Mouse (Mus musculus) retina, postnatal 7 days (tissue): ENCODE data around the gene Lekr1.

Experiments used
- DNase-seq: peaks from one replicate; pipeline ENCODE4 v3.0.0-alpha.2; 2012; ENCODE audit warnings: low read depth, low spot score

The Lekr1 gene

DNA sequence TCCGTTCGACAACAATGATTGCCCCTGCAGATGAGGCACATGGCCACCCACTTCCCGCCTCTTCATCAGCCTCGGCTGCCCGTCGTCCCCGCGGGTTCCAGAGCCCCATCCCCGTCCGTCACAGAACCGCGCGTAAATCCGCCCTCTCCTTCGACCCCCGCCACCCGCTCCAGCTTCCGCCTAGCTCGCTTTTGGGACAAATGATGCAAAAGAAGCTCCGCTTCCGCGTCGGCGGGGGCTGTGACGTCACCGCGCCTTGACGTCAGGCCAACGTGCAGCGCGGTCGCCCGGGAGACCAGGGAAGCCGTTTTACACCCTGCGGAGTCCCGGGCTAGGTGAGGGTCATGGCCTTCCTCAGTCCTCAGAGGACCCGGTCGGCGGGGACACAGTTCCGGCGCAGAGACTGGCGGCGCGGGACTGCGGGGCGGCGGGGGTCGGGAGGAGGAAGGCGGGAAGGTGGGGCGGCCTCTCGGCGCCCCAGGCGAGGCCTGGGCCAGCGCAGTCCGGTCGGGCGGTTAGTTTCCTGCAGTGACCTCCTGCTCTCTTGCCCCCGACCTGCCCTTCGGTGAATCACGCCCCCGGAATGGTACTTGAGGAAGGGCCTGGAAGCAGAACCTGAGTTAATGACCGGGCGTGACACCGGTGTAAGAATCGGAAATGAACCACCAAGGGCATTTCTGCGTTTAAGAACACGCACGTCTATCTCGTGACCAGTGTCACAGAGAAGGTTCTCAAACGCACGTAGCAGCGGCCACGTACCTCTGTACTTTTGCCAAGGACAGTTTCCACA, at the start of gene Lekr1:
Gene Lekr1, plus strand, starts transcription at position 252 of the 790 bp plus-strand sequence.
- DNase-seq = peak; percentile 58

DNA sequence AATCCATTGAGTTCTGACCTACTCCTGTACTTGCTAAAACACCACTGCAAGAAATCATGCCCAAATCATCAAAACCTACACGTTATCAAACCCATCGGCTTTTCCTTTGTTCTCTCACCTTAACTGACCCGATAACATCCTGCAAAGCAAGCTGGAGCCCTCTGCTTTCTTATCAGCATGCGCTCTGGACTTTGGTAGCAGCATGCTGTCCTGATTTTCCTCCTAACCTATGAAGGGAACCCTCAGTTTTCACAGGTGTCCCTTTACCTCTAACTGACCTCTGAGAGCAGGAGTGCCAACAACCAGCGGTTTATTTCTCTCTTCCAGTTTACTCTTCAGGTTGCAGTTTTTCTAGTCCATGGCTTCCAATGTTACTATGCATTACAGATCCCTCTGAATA, 48.5 kb upstream of the Lekr1 start:
- DNase-seq = no peak

DNA sequence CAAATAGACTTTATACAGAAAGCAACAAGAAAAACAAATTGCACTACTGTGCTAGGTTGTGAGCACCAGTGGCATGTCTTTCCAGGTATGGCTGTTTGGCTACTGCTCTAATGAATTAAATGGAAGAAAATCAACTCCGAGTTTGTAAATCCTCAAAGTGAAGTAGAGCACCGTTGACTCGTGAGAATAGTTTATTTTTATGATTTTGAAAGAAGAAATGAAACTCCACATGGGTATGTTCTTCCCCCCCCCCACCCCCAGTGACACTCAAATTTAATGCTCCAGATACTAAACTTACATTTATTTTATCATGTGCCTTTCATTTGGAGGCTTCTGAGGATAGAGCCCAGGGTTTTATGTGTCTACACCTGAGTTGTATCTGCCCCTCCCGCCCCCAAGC, 46.7 kb upstream of the Lekr1 start:
- no peak for DNase-seq

DNA sequence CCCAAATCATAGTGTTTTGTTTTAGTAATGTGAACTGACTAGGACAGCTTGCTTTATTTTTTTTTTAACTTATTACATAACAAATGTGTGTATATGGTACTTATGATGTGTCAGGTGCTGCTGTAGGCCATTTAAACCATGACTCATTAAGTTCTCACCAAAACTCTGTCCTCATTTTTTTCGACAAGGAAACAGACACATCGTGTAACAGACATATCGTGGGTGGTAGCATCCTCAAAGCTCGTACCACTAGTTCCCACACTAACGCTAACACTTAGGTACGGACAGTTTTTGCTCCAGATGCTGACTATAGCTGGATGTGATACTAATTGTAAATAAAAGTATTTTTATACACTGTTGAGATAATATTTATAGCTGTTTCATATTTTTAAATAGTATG, 43.0 kb upstream of the Lekr1 start:
- DNase-seq = no peak

DNA sequence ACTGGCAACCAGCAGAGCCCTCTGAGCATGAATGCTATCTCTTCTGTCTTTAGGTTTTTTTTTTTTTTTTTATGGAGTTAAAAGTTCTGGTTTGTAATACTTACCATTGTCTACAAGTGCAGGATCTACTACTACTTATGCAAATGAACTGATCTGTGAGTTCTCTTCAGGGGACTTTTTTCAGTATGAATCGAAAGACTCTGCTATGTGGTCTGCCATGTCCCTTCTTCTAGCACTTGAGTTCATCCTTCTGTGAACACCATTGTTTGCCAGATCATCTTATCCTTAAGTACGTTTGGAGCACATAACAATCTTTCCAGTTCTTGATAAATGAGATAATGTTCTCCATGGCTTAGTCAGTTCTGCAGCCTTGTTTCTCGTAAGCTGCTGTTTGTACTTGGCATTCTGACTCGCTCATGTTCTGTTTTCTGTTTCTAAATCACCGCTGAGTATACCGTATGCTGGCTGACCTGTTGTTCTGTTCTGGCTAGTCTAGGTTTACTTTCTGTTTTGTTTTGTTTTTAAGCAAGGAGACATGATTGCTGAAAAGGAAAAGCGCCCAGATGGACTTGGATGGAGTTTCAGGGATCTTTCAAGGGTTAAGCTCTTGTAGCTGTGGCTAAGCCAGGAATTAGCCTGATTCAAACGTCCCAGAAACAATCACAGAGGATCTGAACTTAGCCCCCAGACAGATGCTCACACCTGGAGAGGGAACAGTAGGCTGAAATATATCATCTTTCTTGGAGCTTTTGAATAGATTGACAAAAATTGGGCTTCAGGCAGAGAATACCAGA, 40.3 kb upstream of the Lekr1 start:
- no peak for DNase-seq

DNA sequence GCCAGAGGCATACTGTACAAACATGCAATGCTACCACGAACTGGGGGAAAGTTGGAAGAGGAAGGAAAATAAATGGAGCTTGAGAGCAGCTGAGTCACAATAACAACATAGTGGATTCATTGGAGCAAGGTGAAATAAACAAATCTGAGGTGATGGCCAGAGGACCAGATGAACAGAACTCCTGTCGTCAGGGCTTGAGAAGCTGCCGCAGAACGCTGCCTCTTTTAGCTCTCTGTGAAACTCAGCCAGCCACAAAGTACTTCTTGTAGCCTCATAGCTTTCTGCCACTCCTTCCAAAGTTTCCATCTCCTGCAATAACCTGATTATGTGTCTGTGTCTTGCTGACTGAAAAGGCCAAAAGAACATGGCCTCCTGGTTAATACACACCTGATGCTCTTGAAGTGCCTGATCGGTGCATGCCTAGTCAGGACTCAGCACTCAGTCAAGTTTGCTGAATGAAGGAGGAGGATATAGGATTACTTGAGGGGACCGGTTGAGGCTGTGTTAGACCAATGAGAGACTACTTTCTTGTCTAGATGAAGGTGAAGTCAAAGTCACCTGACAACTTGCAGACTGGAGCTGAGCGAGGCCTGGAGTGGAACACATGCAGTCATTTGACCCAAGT, 39.6 kb upstream of the Lekr1 start:
- DNase-seq = no peak

DNA sequence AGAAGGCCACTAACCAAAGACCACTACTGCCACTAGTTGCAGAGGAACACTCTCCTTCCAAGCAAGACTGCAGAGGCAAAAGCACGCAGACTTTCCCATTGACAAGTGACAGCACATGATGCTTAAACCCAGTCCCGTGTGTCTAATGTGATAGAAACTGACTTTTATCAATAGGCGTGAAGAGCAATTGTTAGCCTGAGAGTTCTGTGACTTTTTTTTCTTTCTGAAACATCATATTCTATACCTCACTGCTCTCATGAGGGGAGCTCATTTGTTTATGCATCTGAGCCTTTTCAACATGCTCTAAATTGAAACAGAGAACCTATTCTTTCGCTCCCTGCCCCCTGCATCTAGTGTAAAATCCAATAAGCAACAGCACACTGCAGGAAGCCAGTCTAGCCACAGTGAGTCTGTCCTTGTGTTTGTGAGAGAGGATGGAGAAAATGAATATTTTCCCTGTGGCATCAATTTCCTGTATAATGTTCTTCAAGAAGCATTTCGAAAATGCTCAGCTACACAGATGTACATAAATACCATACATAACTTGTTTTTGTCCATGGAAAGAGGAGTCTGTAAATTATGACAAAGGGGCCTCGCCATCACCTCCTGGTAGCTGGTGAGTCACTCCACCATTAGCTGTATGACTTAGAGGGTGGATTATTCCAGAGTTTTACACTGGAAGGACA, 38.9 kb upstream of the Lekr1 start:
- DNase-seq = no peak

DNA sequence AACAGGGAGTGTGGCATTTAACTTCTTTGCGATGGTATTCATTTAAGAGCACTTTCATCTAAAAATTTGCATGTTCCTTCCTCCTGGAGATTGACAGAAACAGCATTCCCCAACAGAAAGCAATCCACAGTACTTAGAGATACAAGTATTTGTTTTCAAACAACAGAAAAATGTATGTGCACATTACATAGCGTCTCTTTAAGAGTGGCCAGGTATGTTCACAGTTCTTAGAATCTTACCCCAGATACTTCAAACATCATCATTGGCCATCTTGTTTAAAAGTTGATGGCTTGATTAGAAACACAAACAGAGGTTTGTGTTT, 38.4 kb upstream of the Lekr1 start:
- no peak for DNase-seq

DNA sequence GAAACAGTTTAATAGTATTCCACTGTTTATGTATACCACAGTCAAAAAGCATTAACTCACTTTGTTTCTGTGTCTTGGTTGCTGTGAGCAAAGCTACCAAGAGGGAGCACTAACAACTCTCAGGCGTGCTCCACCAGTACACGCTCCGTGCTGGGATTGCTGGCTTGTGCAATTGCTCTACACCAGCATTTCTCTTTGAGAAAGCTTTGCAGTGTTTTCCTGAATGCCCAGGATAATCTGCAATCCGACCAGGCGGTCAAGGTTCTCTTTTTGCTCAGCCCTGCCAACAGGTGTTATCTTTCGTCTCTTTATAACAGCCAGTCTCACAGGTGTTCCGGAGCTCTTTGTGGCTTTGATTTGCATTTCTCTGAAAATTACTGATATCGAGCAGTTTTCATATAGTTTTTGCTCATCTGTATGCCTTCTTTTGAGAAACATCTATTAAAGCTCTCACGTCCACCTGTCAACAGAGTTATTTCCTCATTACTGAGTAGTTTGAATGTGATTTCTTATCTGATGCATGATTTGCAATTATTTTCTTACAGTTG, 36.4 kb upstream of the Lekr1 start:
- DNase-seq = no peak

DNA sequence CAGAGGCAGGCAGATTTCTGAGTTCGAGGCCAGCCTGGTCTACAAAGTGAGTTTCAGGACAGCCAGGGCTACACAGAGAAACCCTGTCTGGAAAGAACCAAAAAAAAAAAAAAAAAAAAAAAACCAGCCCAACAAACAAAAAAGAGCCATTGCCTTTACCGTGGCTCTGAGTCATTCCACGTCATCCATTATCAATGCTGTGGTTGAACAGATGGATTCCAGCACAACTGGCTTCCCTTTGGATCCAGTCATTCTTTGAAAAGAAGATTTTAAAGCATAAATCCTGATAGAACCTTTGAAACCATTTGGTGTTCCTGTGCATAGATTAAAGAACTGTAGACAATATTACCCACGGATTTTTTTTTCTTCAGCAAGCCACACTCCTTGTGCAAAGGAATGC, 32.4 kb upstream of the Lekr1 start:
- no peak for DNase-seq

DNA sequence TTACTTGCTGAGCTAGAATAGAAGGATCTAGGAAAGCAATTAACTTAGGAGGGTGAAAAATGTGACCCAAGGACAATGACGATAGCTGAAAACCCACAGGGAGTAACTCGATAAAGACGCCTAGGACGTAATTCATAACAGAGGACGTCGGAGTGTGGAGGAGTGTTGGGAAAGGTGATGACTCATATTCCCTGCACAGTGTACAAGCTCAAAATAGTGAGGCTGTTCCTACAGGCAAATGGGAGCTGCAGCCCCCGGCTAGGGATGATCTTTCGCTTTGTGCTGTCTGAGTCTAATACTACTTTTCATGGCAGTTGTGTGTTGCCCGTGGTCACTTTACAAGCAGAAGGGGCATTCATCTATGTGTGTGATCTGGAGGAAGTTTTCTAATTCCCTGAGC, 30.0 kb upstream of the Lekr1 start:
- no peak for DNase-seq

DNA sequence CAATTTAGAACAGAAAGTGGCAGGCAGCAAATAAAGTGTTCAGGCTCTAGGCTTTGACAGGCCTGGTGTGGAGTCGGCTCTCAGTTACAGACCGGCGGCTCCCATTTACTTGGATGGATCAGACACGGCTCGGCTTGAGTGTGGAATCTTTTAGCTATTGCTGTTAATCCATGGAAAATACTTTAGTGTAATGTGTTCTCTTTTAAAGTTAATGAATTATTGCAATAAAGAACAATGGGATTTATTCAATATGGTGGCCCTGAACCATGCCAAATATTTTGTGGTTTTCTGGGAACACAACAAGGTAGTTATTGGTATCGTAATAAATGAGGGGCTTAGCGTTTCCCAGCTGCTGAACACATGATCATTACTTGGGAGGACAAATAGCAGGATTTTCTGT, 28.7 kb upstream of the Lekr1 start:
- no peak for DNase-seq

DNA sequence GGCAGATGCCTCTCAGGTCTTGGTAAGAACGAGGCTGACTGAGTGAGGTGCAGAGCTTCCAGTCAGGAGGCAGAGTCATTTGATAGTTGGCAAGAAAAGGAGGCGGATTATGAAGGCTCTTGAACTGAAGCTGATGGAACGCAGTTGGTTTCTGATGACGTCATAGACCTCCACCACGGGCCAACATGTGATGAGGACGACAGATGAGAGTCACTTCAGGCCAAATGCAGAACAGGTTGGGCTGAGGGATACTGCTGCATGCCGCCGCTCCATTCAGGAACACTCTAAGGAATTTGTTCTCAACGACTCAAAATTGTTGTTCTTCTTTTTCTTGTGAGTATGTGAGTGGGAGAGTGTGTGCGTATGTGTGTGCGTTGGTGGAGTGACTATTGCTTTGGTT, 27.1 kb upstream of the Lekr1 start:
- no peak for DNase-seq

DNA sequence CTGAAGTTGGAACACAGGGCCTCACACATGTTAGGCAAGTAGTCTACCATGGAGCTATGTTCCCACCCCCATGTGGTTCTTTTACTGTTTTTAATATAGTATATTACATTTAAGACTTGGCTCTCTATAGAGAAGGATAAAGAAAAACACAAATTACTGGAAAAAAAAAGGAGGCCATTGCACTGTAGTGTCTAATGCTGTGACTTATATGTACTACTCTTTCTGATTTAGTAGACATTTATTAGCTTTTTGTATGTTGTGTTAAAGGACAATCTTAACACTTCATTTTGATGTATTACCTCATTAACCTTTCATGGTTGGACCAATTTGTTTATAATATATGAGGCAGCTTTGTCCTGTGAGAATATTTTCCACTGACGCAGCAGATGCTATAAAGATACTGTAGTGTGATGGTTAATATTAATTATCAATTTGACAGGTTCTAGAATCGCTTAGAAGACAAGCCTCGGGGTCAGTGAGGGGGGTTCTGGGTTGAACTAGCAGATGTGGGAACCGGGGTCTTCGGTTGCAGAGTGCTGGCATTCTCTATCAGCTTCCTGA, 26.5 kb upstream of the Lekr1 start:
- DNase-seq = no peak

DNA sequence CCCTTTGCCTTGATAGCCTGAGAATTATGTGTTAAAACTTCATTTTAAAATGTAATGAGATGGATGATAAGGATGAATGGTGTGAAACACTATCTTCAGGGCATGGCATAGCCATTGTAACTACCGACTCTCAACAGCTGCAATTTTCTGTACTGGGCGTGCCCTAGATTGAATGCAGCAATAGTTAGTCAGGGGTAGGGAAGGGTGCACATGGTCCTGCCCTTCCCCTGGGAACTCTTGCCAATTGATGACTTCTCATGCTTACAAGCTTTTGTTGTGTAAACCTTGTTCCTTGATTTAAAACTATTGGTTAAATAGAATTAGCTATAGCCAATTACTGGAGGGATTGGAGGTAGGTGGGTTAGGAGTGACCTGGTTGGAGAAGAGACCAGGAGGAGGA, 23.1 kb upstream of the Lekr1 start:
- no peak for DNase-seq

DNA sequence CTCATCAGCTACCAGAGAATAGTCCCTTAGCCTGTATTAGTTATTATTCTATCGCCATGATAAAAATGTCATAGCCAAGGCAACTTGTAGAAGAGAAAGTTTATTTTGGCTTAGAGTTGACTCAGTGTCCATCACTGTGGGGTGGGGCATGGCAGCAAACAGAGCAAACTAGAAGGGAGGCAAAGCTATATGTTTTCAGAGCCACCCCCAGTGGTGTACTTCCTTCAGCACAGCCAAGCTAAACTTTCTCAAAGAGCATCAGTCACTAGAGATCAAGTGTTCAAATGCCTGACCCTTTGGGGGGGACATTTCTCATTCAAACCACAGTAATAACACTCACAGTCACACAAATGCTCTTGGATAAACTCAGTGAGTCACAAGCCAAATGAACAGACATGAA, 22.4 kb upstream of the Lekr1 start:
- DNase-seq = no peak

DNA sequence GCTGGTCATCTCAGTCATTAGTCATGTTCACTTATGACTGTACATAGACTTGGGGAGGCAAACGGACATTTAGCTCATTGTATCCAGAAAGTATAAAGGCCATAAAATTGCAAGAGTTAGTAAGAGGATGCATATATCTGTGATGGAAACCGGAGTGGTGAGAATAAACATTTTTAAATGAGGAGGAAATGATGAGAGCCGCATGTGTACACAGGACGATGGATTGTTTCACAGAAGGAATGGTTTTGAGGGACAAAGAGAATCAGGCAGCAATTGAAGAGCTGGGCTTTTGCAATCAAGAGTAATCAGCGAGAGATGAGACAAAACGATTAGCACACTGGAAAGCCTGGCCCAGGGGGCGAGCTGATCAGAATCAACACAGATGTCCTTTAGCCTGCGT, 18.4 kb upstream of the Lekr1 start:
- DNase-seq = no peak

DNA sequence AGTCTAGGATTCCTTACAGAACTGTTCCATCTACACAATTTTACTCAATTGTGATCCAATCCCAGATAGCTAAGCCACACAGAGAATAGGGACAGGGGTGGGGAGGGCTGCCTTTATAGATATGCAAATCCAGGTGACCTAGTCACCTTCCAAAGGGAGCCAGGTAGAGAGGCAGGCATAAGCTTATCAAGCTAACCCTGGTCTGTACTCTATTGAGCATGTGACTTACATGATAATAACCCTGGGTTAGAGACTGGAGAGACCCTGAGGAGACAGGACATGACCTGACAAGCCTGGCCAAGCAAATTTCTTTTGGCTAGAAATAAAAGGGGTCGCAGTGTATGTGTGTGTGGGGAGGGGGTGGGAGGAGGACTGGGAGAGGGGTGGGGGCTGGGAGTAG, 17.1 kb upstream of the Lekr1 start:
- DNase-seq = no peak

DNA sequence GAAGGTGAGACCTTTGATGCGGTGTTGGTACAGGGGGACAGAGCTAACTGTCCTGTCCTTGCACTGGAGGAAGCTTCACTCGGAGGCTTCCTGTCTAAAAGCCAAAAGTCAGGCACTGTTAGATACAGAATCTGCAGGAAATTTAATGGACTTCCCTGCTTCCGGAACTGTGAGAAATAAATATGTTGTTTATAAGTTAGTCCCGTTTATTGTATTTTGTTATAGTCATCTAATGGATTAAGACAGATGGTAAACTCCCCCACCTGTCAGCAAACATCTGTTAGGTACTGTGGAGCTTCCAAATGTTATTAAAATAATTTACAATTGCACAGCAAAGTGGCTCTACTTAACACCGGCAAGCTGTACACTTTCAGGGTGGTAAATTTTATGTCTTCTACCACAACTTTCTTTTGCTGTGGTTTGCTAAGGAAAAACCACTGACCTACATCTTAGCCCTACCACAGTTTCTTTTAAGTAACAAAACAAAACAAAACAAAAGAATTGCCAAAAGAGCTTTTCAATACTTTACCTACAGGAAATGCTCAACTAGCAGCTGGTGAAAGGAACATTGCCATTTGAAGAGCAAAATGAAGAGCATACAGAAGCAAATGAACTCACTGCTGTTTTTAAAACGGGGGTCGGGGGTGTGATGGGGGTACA, 15.7 kb upstream of the Lekr1 start:
- DNase-seq = no peak

DNA sequence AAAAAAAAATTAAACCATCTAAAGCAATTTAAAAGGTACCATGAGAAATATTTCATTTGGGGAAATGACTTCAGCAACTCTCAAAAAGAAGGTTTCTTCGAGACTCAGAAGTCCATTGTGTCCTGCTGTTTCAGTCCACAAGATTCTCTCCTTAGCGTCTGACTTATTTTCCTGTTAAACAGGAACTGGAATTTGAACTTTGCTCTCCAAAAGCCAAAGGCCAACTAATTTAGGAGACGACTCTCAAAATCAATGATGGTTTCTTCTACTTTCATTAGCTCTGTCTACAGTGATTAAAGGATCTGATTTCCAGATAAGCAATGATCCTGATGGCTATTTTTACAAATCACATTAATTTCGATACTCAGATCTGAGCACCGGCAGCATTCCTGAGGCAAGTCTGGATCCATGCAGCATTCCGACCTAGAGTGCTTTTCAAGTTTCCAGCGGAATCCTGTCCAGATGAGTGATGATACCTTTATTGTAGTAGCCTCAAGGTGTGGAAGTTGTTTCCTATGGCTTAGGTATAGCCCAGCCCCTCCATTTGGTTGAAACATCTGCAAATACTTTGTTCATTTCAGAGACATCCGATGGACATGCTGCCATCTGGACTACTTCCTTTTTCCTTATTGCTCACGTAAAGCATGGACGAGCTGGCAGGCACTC, 11.4 kb upstream of the Lekr1 start:
- DNase-seq = no peak

DNA sequence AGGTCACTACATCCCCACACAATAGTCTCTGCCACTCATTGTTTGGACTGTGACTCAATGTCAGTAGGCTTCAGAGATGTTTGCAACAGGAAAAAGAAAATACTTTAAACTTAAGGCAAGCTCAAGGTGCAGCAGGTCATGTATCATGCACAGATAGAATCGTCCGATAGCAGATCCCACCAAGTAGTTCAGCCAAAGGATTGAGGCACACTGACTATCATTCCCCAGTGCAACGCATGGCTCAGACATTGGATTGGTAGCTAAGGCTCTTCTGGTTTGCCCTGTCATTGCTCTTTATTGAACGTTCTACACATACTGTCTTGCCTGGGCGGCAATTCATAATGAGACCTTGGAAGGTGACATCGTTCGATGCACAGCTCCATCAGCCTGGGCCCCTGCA, 9.6 kb upstream of the Lekr1 start:
- no peak for DNase-seq
